Mouse (Mus musculus) kidney, adult 2 months (tissue): ENCODE data around the gene Tab2. TPM values are rescaled to one million over a fixed set of nuclear protein-coding genes. Genes with fewer than 3 reads are reported as not detected.

Source experiments
- DNase-seq: peaks from one replicate; pipeline ENCODE4 v3.0.0; 2021
- H3K27ac ChIP-seq: fragments of 200-500 bp; 2 replicates; pipeline ENCODE4 v1.5.1; 2012; ENCODE audit warnings: low read depth, low read length, control low read depth, inconsistent platforms; ENCODE audit not compliant: insufficient read depth
- H3K27me3 ChIP-seq: fragments of 200-500 bp; replicated peaks from 2 replicates; pipeline ENCODE4 v1.6.1; 2012; ENCODE audit warnings: mild to moderate bottlenecking, moderate library complexity, low read length, inconsistent platforms; ENCODE audit not compliant: control insufficient read depth, insufficient read depth
- H3K36me3 ChIP-seq: fragments of 200-500 bp; 2 replicates; pipeline ENCODE4 v1.6.1; 2012; ENCODE audit warnings: mild to moderate bottlenecking, moderate library complexity, low read length, inconsistent platforms; ENCODE audit not compliant: control insufficient read depth, insufficient read depth
- H3K4me1 ChIP-seq: fragments of 200-500 bp; 2 replicates; pipeline ENCODE4 v1.6.1; 2011; ENCODE audit warnings: low read length; ENCODE audit not compliant: control insufficient read depth, insufficient read depth
- H3K4me3 ChIP-seq: fragments of 200-500 bp; 2 replicates; pipeline ENCODE4 v1.5.1; 2011; ENCODE audit warnings: mild to moderate bottlenecking, low read depth, low read length, control low read depth; ENCODE audit not compliant: insufficient read depth
- CTCF ChIP-seq: fragments of 200-500 bp; conservative IDR thresholded peaks from 2 replicates; pipeline ENCODE4 v1.5.1; 2011; ENCODE audit warnings: low read depth, mild to moderate bottlenecking, control low read depth, low read length, moderate library complexity, mixed read lengths; ENCODE audit not compliant: insufficient read depth, insufficient read length
- POLR2A ChIP-seq: fragments of 200-500 bp; IDR thresholded peaks from one replicate; pipeline ENCODE4 v1.6.1; 2011; ENCODE audit warnings: low read depth, low read length, control low read depth
- WGBS: fragments of 180-500 bp; shearing (Covaris S2); methylation state at CpG from one replicate; pipeline ENCODE4 v1.1.7; 2018; 5-methylcytosine and 5-hydroxymethylcytosine counted together
- polyA plus RNA-seq: library from polyadenylated mRNA; depleted of rRNA; stranded (reverse); fragments of >200 nt; gene quantifications from 2 replicates; pipeline ENCODE4 v1.2.3, GENCODE M21; 2012; rRNA removed

Tab2 gene
- polyA plus RNA-seq, result 35.8 and 44.1 TPM in 2 replicates

- TF ChIP-seq POLR2A (peak; percentile 3), CTCF (no peak)
- WGBS, result under 1% methylated on average over 96 of the region's 97 CpGs
- H3K4me1 ChIP-seq, result peaks cover 16% of the 10 kb centered on the region; the same call in 1 of the 2 replicates
- H3K27me3 ChIP-seq, result no peaks in the 10 kb centered on the region
- H3K27ac ChIP-seq, result peak within 1 kb of the TSS; percentile 79
- H3K4me3 ChIP-seq, result peak within 1 kb of the TSS; percentile 95
- DNase-seq, result peak; percentile 96
- H3K36me3 ChIP-seq, result no peaks in the 10 kb centered on the region
These were observed at the start of gene Tab2 for GRCm38 (mm10) chr10:7956228-7957001. Tab2 (minus strand) TSS chr10:7956230.

- DNase-seq, result no peak
- Histone ChIP-seq H3K4me3 (no peak overlapping the region), H3K4me1 (no peaks in the 10 kb centered on the region), H3K27ac (no peak overlapping the region), H3K36me3 (no peaks in the 10 kb centered on the region), H3K27me3 (no peaks in the 10 kb centered on the region)
- 78% methylated on average over 10 of the region's 10 CpGs for WGBS
- TF ChIP-seq CTCF (no peak), POLR2A (no peak)
These were observed 36.4 kb upstream of the Tab2 start for GRCm38 (mm10) chr10:7992258-7992919.

- Histone ChIP-seq H3K4me3 (no peak overlapping the region), H3K27me3 (no peaks in the 10 kb centered on the region), H3K36me3 (no peaks in the 10 kb centered on the region), H3K4me1 (no peaks in the 10 kb centered on the region), H3K27ac (no peak overlapping the region)
- no peak for DNase-seq
- TF ChIP-seq CTCF (no peak), POLR2A (no peak)
- WGBS, result 70% methylated on average over 5 of the region's 5 CpGs
These were observed 35.6 kb upstream of the Tab2 start for GRCm38 (mm10) chr10:7991596-7991995.

- peaks cover 3% of the 10 kb centered on the region; the same call in 1 of the 2 replicates for H3K4me1 ChIP-seq
- no peaks in the 10 kb centered on the region for H3K36me3 ChIP-seq
- no peak overlapping the region for H3K4me3 ChIP-seq
- DNase-seq, result no peak
- H3K27me3 ChIP-seq, result no peaks in the 10 kb centered on the region
- TF ChIP-seq CTCF (no peak), POLR2A (no peak)
- WGBS, result 81% methylated on average over 8 of the region's 8 CpGs
- H3K27ac ChIP-seq, result no peak overlapping the region
These were observed 31.5 kb upstream of the Tab2 start for GRCm38 (mm10) chr10:7987521-7987920.

GRCm38 (mm10) chr10:7976462-7976861 is 20.4 kb upstream of the Tab2 start:
- Histone ChIP-seq H3K27me3 (no peaks in the 10 kb centered on the region), H3K36me3 (no peaks in the 10 kb centered on the region), H3K4me3 (no peak overlapping the region), H3K4me1 (peaks cover 15% of the 10 kb centered on the region; the same call in 1 of the 2 replicates), H3K27ac (peak overlapping the region; percentile 48; the same call in 1 of the 2 replicates)
- 84% methylated on average over 9 of the region's 9 CpGs for WGBS
- DNase-seq, result no peak
- TF ChIP-seq POLR2A, result no peak
- TF ChIP-seq CTCF, result no peak

GRCm38 (mm10) chr10:7968747-7969280 is 12.8 kb upstream of the Tab2 start:
- no peaks in the 10 kb centered on the region for H3K27me3 ChIP-seq
- H3K4me3 ChIP-seq, result no peak overlapping the region
- TF ChIP-seq POLR2A, result no peak
- TF ChIP-seq CTCF, result no peak
- no peaks in the 10 kb centered on the region for H3K36me3 ChIP-seq
- H3K27ac ChIP-seq, result no peak overlapping the region
- WGBS, result 97% methylated on average over 2 of the region's 2 CpGs
- no peaks in the 10 kb centered on the region for H3K4me1 ChIP-seq
- no peak for DNase-seq

GRCm38 (mm10) chr10:7967096-7967495 is 11.1 kb upstream of the Tab2 start:
- Histone ChIP-seq H3K4me1 (no peaks in the 10 kb centered on the region), H3K27me3 (no peaks in the 10 kb centered on the region), H3K27ac (no peak overlapping the region), H3K36me3 (no peaks in the 10 kb centered on the region), H3K4me3 (no peak overlapping the region)
- DNase-seq, result no peak
- TF ChIP-seq CTCF (no peak), POLR2A (no peak)
- WGBS, result 70% methylated on average over 3 of the region's 3 CpGs
